23 mouse cellular contexts compared by ENCODE assay signal in the genomic region with DNA sequence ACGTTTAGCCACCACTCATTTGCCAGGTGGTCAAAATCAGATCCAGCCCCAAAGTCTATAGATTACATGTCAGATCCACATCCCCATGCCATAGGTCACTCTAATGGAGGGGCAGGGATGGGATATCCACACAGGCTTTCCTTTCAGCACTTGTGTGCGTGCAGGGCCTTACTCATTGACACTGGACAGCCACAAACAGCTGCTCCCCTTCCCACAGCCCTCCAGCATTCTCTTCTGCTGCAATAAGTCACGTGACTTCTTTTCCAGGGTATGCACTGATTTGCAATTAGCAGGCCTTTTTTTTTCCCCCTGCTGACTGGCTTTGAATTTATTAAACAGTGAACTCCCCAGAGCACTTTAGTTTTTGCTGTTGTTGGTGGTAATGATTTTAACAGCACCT. TPM values are rescaled to one million over a fixed set of nuclear protein-coding genes. Genes with fewer than 3 reads are reported as not detected.
DNase-seq lines count a peak whose midpoint lies in the region; ATAC-seq lines count a peak whose summit lies in the region.
"Had no signal": no experiment of that assay in that cellular context is flagged by ENCODE, and none has a peak within 500 bp of the region (broad histone marks: within the 10 kb centered on the region; RNA-seq: fewer than 3 reads in every experiment).

No protein-coding gene starts in this region.

- WGBS in forebrain, embryonic 11.5 days, result 40% methylated on average over 3 of the region's 3 CpGs
- WGBS in forebrain, embryonic 10.5 days, result 58% methylated on average over 3 of the region's 3 CpGs
- 32% methylated on average over 3 of the region's 3 CpGs for WGBS in midbrain, embryonic 13.5 days
- WGBS in midbrain, embryonic 10.5 days, result 63% methylated on average over 3 of the region's 3 CpGs
- 22% methylated on average over 3 of the region's 3 CpGs for WGBS in forebrain, embryonic 14.5 days

- H3K4me3 ChIP-seq in forebrain, embryonic 11.5 days (ENCODE audit: low read depth, low read length), result no peak overlapping the region
- no peak overlapping the region for H3K4me3 ChIP-seq in forebrain, embryonic 10.5 days
- H3K4me3 ChIP-seq in midbrain, embryonic 13.5 days (replicated peaks), result no peak overlapping the region
- no peak overlapping the region for H3K4me3 ChIP-seq in midbrain, embryonic 10.5 days
- no peak overlapping the region for H3K4me3 ChIP-seq in forebrain, embryonic 14.5 days (ENCODE audit: low read depth, low read length)
- H3K4me3 ChIP-seq: heart, embryonic 13.5 days; kidney, embryonic 15.5 days; liver, embryonic 13.5 days; megakaryocyte, embryonic 14.5 days had no signal

- H3K4me1 ChIP-seq in forebrain, embryonic 11.5 days (replicated peaks; ENCODE audit: control insufficient read depth, insufficient read depth, low read length), result peaks cover 4% of the 10 kb centered on the region; the same call in 1 of the 2 replicates
- H3K4me1 ChIP-seq in forebrain, embryonic 10.5 days, result peaks cover 15% of the 10 kb centered on the region
- H3K4me1 ChIP-seq in midbrain, embryonic 13.5 days (replicated peaks), result peaks cover 9% of the 10 kb centered on the region
- H3K4me1 ChIP-seq in midbrain, embryonic 10.5 days, result peaks cover 4% of the 10 kb centered on the region; the same call in 1 of the 2 replicates
- H3K4me1 ChIP-seq in forebrain, embryonic 14.5 days (ENCODE audit: control insufficient read depth, insufficient read depth, low read length), result 0 out of 2 replicates have a peak, but pooled peaks cover 4% of the 10 kb centered on the region
- H3K4me1 ChIP-seq: heart, embryonic 13.5 days had no signal

- no peak overlapping the region for H3K9ac ChIP-seq in forebrain, embryonic 11.5 days (ENCODE audit: low read length)
- H3K9ac ChIP-seq in midbrain, embryonic 13.5 days (replicated peaks), result no peak overlapping the region
- H3K9ac ChIP-seq in forebrain, embryonic 14.5 days (ENCODE audit: low read length), result no peak overlapping the region
- H3K9ac ChIP-seq: heart, embryonic 13.5 days; kidney, embryonic 15.5 days; liver, embryonic 13.5 days had no signal

- ATAC-seq in forebrain, embryonic 11.5 days (replicated peaks; ENCODE audit: low FRiP score), result peak; percentile 67; the same call in 1 of the 2 replicates
- ATAC-seq in midbrain, embryonic 13.5 days, result peak; percentile 62; the same call in 1 of the 2 replicates
- ATAC-seq in forebrain, embryonic 14.5 days, result peak; percentile 82
- no peak for ATAC-seq in megakaryocyte progenitor cell, adult 5-6 weeks (replicated peaks; ENCODE audit: poor library complexity)
- ATAC-seq: lung, postnatal 0 days had no signal

- H3K4me2 ChIP-seq in forebrain, embryonic 11.5 days (ENCODE audit: low read depth, low read length, severe bottlenecking), result no peak overlapping the region
- no peak overlapping the region for H3K4me2 ChIP-seq in midbrain, embryonic 13.5 days (replicated peaks)
- H3K4me2 ChIP-seq in forebrain, embryonic 14.5 days (ENCODE audit: low read length), result no peak overlapping the region
- H3K4me2 ChIP-seq: heart, embryonic 13.5 days; kidney, embryonic 15.5 days; liver, embryonic 13.5 days had no signal

- no peak for DNase-seq in forebrain, embryonic 11.5 days (ENCODE audit: low spot score)
- no peak for DNase-seq in forebrain, embryonic 10.5 days (ENCODE audit: extremely low spot score, low spot score)
- no peak for DNase-seq in midbrain, embryonic 10.5 days (ENCODE audit: low spot score)
- DNase-seq in forebrain, embryonic 14.5 days (ENCODE audit: low spot score), result peak; percentile 81
- peak; percentile 80 for DNase-seq in retina, postnatal 1 day
- DNase-seq in lung, adult 18-20 months, result no peak
- DNase-seq: cerebellum, adult 11 months; cerebellum, postnatal 36 days; heart, postnatal 4 days; liver, embryonic 13.5 days; right cerebral cortex, adult 18-20 months; thymus, postnatal 14 days had no signal

- no peaks in the 10 kb centered on the region for H3K9me3 ChIP-seq in forebrain, embryonic 11.5 days (ENCODE audit: control insufficient read depth, low read length)
- H3K9me3 ChIP-seq in forebrain, embryonic 10.5 days, result no peaks in the 10 kb centered on the region
- H3K9me3 ChIP-seq in midbrain, embryonic 13.5 days, result no peaks in the 10 kb centered on the region
- no peaks in the 10 kb centered on the region for H3K9me3 ChIP-seq in midbrain, embryonic 10.5 days (replicated peaks)
- no peaks in the 10 kb centered on the region for H3K9me3 ChIP-seq in forebrain, embryonic 14.5 days (replicated peaks; ENCODE audit: control insufficient read depth, low read length)
- H3K9me3 ChIP-seq: heart, embryonic 13.5 days; kidney, embryonic 15.5 days; liver, embryonic 13.5 days; megakaryocyte, embryonic 14.5 days had no signal

- H3K27ac ChIP-seq in forebrain, embryonic 11.5 days (ENCODE audit: low read depth, low read length), result no peak overlapping the region
- H3K27ac ChIP-seq in forebrain, embryonic 10.5 days, result no peak overlapping the region
- no peak overlapping the region for H3K27ac ChIP-seq in midbrain, embryonic 13.5 days
- H3K27ac ChIP-seq in midbrain, embryonic 10.5 days (replicated peaks), result no peak overlapping the region
- no peak overlapping the region for H3K27ac ChIP-seq in forebrain, embryonic 14.5 days (ENCODE audit: low read depth, low read length)
- H3K27ac ChIP-seq: heart, embryonic 13.5 days; kidney, embryonic 15.5 days; liver, embryonic 13.5 days; stomach, postnatal 0 days had no signal

- no peaks in the 10 kb centered on the region for H3K36me3 ChIP-seq in forebrain, embryonic 11.5 days (ENCODE audit: control insufficient read depth, insufficient read depth, low read length)
- no peaks in the 10 kb centered on the region for H3K36me3 ChIP-seq in forebrain, embryonic 10.5 days (replicated peaks)
- no peaks in the 10 kb centered on the region for H3K36me3 ChIP-seq in midbrain, embryonic 13.5 days
- no peaks in the 10 kb centered on the region for H3K36me3 ChIP-seq in midbrain, embryonic 10.5 days
- no peaks in the 10 kb centered on the region for H3K36me3 ChIP-seq in forebrain, embryonic 14.5 days (ENCODE audit: control insufficient read depth, insufficient read depth, low read length)
- H3K36me3 ChIP-seq: heart, embryonic 13.5 days; kidney, embryonic 15.5 days; liver, embryonic 13.5 days had no signal

- peaks cover 20% of the 10 kb centered on the region for H3K27me3 ChIP-seq in forebrain, embryonic 11.5 days (ENCODE audit: control insufficient read depth, insufficient read depth, low read length)
- peaks cover 73% of the 10 kb centered on the region for H3K27me3 ChIP-seq in forebrain, embryonic 10.5 days (ENCODE audit: poor library complexity, severe bottlenecking)
- H3K27me3 ChIP-seq in midbrain, embryonic 13.5 days, result peaks cover 47% of the 10 kb centered on the region
- H3K27me3 ChIP-seq in midbrain, embryonic 10.5 days (ENCODE audit: low read depth, poor library complexity, severe bottlenecking), result peaks cover 62% of the 10 kb centered on the region
- H3K27me3 ChIP-seq in forebrain, embryonic 14.5 days (replicated peaks; ENCODE audit: control insufficient read depth, insufficient read depth, low read length), result peaks cover 16% of the 10 kb centered on the region

RNA-seq across cellular contexts. Expression of gene Nkx2-3, which starts 14.0 kb away (rescaled TPM):
- polyA plus RNA-seq in forebrain, embryonic 11.5 days (2014; fragmentation: Nextera tagmentation; extraction: Ambion mirVana), result 4.1 and 5.7 TPM in 2 replicates
- 2.4 TPM in 2 replicates for polyA plus RNA-seq in forebrain, embryonic 10.5 days (2016; fragmentation: Nextera tagmentation; extraction: Ambion mirVana)
- 0.85 and 1.0 TPM in 2 replicates for polyA plus RNA-seq in midbrain, embryonic 13.5 days (2015; fragmentation: Nextera tagmentation; extraction: Ambion mirVana)
- 0.21 and 0.42 TPM in 2 replicates for polyA plus RNA-seq in midbrain, embryonic 10.5 days (2016; fragmentation: Nextera tagmentation; extraction: Ambion mirVana)
- 4.1 and 4.6 TPM in 2 replicates for polyA plus RNA-seq in forebrain, embryonic 14.5 days (2014; fragmentation: Nextera tagmentation; extraction: Ambion mirVana)
- total RNA-seq in megakaryocyte progenitor cell, adult 5-6 weeks (2015), result 0.32 and 0.64 TPM in 2 replicates
- 1.4 TPM in 1 of 2 replicates, not detected in the other for total RNA-seq in megakaryocyte progenitor cell, adult 5-6 weeks (2017)
- total RNA-seq: heart, postnatal 4 days; layer of hippocampus, adult 18-20 months; left cerebral cortex, adult 18-20 months; neutrophil, adult 5-6 weeks had no signal
- polyA plus RNA-seq: heart, embryonic 13.5 days; limb, embryonic 11.5 days; lung, postnatal 0 days had no signal

RNA-seq across cellular contexts. Expression of gene Slc25a28, which starts 48.5 kb away (rescaled TPM):
- 12.1 and 12.6 TPM in 2 replicates for polyA plus RNA-seq in forebrain, embryonic 11.5 days (2014; fragmentation: Nextera tagmentation; extraction: Ambion mirVana)
- polyA plus RNA-seq in forebrain, embryonic 10.5 days (2016; fragmentation: Nextera tagmentation; extraction: Ambion mirVana), result 11.3 and 12.4 TPM in 2 replicates
- polyA plus RNA-seq in midbrain, embryonic 13.5 days (2015; fragmentation: Nextera tagmentation; extraction: Ambion mirVana), result 10.8 and 14.4 TPM in 2 replicates
- 10.3 and 11.5 TPM in 2 replicates for polyA plus RNA-seq in midbrain, embryonic 10.5 days (2016; fragmentation: Nextera tagmentation; extraction: Ambion mirVana)
- polyA plus RNA-seq in forebrain, embryonic 14.5 days (2014; fragmentation: Nextera tagmentation; extraction: Ambion mirVana), result 12.0 and 12.3 TPM in 2 replicates
- 26.6 and 29.2 TPM in 2 replicates for total RNA-seq in megakaryocyte progenitor cell, adult 5-6 weeks (2015)
- total RNA-seq in megakaryocyte progenitor cell, adult 5-6 weeks (2017), result 39.5 and 43.3 TPM in 2 replicates

Comparison
In these comparisons a context has a peak if more than half of its experiments do, and no peak if none do; other contexts are left out.
1. DNase-seq: peak in forebrain, embryonic 14.5 days (single experiment) and retina, postnatal 1 day (single experiment); none in forebrain, embryonic 11.5 days (single experiment), forebrain, embryonic 10.5 days (single experiment), midbrain, embryonic 10.5 days (single experiment) and lung, adult 18-20 months (0 of 2).